Mouse (Mus musculus) adrenal gland, postnatal 25 days (tissue): ENCODE measurements at regions not wholly inside any gene's neighbourhood (a gene's known extent, or its start where the extent isn't known, plus 50 kb on each side); places are given as distances from the start of the nearest gene placed in this dataset.

Experiments used
- DNase-seq: peaks from one replicate; pipeline ENCODE4 v3.0.0; 2021; ENCODE audit warnings: mixed read lengths

GRCm38 (mm10) chr1:142838663-142839062 is 801.8 kb upstream of the B3galt2 start:
- no peak for DNase-seq

GRCm38 (mm10) chr1:142867024-142867700 is 773.3 kb upstream of the B3galt2 start:
- no peak for DNase-seq

GRCm38 (mm10) chr1:142891842-142892241 is 748.6 kb upstream of the B3galt2 start:
- DNase-seq, result no peak

GRCm38 (mm10) chr1:142893156-142893555 is 747.3 kb upstream of the B3galt2 start:
- DNase-seq, result no peak

- DNase-seq, result no peak
Measured at GRCm38 (mm10) chr1:142894145-142894544, 746.3 kb upstream of the B3galt2 start.

- DNase-seq, result no peak
Measured at GRCm38 (mm10) chr1:142895081-142895480, 745.4 kb upstream of the B3galt2 start.

- no peak for DNase-seq
Measured at GRCm38 (mm10) chr1:142909907-142910306, 730.6 kb upstream of the B3galt2 start.

- DNase-seq, result no peak
Measured at GRCm38 (mm10) chr1:142956686-142957085, 683.8 kb upstream of the B3galt2 start.

GRCm38 (mm10) chr1:142971475-142971874 is 669.0 kb upstream of the B3galt2 start:
- no peak for DNase-seq

- DNase-seq, result no peak
Measured at GRCm38 (mm10) chr1:142973387-142973786, 667.1 kb upstream of the B3galt2 start.

GRCm38 (mm10) chr1:142982994-142983393 is 657.5 kb upstream of the B3galt2 start:
- no peak for DNase-seq

- peak; percentile 9 for DNase-seq
Measured at GRCm38 (mm10) chr1:142983641-142984040, 656.8 kb upstream of the B3galt2 start.

GRCm38 (mm10) chr1:142985516-142985915 is 654.9 kb upstream of the B3galt2 start:
- peak; percentile 62 for DNase-seq

- DNase-seq, result no peak
Measured at GRCm38 (mm10) chr1:143000216-143000615, 640.2 kb upstream of the B3galt2 start.

- no peak for DNase-seq
Measured at GRCm38 (mm10) chr1:143001112-143001511, 639.4 kb upstream of the B3galt2 start.

GRCm38 (mm10) chr1:143006045-143006444 is 634.4 kb upstream of the B3galt2 start:
- DNase-seq, result no peak

- DNase-seq, result no peak
Measured at GRCm38 (mm10) chr1:143019982-143020381, 620.5 kb upstream of the B3galt2 start.

- DNase-seq, result no peak
Measured at GRCm38 (mm10) chr1:143053161-143053560, 587.3 kb upstream of the B3galt2 start.

- DNase-seq, result no peak
Measured at GRCm38 (mm10) chr1:143053599-143053998, 586.9 kb upstream of the B3galt2 start.

- no peak for DNase-seq
Measured at GRCm38 (mm10) chr1:143054451-143055024, 585.9 kb upstream of the B3galt2 start.

GRCm38 (mm10) chr1:143060698-143061576 is 579.5 kb upstream of the B3galt2 start:
- DNase-seq, result no peak

- DNase-seq, result no peak
Measured at GRCm38 (mm10) chr1:143065493-143065892, 575.0 kb upstream of the B3galt2 start.

- no peak for DNase-seq
Measured at GRCm38 (mm10) chr1:143071781-143072382, 568.6 kb upstream of the B3galt2 start.
